Mouse (Mus musculus) embryo, embryonic 11 days (tissue): ENCODE measurements around the gene Cdc14b.
"Not testable (repeated sequence)": the region's sequence is repeated elsewhere in the genome, so short reads cannot be mapped to it uniquely, and the experiment has no call there.

Experiments
- DNase-seq: peaks from one replicate; pipeline ENCODE4 v3.0.0-alpha.2; 2015

The Cdc14b gene

GRCm38 (mm10) chr13:64273891-64274844 lies 922 bp downstream of the Cdc14b start:
- peak; percentile 64 for DNase-seq

DNA sequence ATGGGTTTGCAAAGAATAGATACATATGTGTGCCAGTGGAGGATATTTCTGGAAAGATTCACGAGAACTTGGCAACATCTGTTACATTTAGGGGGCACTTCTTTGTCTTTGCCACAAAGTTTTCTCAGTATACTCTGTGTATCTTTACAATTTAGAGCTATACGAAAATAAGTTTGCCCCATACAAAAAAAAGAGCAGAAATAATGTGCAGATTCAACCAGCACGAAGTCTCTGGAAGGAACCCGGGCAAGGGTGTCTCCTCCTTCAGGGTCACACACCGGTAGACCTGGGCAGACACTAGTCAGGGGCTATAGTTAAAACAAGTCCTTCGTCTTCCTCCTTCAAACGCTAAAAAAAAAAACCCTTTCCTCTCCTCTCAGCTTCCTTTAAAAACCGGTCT lies 1.7 kb downstream of the Cdc14b start:
- DNase-seq, result no peak

- DNase-seq, result no peak
Observed at GRCm38 (mm10) chr13:64268384-64268783, 6.7 kb downstream of the Cdc14b start.

GRCm38 (mm10) chr13:64267151-64267550 lies 7.9 kb downstream of the Cdc14b start:
- DNase-seq, result peak; percentile 42

DNA sequence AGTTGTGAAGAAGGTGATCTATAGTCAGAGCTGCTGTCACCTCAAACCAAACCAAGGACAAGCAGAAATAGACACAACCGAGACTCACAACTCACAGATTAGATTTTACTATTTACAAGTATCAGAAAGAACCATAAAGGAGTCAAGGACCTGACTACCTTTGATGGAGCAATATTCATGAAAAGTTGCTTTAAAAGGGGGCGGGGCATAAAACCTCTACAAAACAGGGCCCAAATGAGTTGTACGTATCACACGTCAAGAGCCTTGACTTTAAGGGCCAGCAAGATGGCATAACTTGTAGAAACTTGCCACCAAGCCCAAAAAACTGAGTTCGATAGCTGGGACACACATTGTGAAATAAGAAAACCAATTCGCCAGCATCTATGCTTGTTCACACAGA lies 10.5 kb downstream of the Cdc14b start:
- no peak for DNase-seq

DNA sequence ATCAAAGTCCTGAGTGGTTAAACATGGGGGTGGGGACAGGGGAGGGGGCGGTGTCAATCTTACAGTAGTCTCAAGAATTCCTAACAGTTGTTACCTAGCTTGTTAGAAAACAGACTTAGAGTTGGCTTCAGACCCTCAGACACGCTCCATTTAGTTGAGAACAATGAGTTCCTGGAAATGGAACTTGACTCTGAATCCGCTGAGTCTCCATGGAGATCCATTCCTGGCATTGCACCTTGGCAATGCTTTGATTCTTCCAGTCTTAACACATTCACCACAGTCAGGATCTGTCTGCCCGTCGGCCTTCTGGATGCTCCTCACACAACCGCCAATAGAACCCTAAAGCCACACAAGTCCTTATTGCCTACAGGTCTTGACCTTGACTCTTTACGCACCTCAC lies 15.2 kb downstream of the Cdc14b start:
- DNase-seq, result no peak

- no peak for DNase-seq
Observed at GRCm38 (mm10) chr13:64258516-64258821, 16.6 kb downstream of the Cdc14b start.

GRCm38 (mm10) chr13:64257814-64258515 lies 17.1 kb downstream of the Cdc14b start:
- DNase-seq, result no peak

DNA sequence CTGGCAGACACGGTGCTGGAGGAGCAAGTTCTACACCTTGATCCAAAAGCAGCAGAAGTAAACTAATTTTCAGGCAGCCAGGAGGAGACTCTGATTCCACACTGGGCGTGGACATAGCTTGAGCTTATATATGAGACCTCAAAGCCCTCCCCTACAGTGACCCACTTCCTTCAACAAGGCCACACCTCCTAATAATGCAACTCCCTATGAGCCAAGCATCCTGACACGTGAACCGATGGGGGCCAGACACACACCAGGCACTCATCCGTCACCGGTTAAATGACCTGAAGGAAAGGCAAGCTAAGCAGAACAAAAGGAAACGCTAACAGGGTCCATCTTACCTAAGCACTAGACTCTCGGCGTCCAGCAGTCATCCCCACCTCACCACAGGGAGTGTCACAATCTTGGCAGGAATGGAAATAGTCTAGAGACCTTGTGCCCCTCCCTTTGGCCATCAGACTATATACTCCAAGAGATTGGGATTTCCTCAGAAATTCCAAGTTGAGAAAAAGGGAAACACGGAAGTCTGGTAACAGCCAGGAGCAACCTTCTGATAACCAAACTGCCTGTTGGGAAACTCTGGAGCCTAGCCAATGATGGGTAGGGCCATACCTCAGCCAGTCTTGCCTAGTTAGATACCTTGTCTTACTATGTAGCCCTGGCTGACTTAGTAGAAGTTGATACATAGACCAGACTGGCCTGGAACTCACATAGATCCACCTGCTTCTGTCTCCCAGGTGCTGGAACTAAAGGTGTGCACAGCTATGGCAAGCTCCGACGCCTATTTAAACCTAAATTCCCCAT lies 17.9 kb downstream of the Cdc14b start:
- no peak for DNase-seq

DNA sequence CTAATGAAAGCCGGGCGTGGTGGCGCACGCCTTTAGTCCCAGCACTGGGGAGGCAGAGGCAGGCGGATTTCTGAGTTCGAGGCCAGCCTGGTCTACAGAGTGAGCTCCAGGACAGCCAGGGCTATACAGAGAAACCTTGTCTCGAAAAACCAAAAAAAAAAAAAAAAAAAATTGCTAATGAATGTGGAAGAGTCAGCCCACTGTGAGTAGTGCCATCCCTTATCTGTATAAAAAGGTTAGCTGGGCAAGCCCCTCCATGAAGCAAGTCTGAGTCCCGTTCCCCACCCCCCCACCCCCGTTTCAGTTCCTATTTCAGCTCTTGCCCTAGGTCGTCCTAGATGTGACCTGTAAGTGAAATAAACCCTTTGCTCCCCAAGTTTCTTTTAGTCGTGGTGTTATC lies 20.9 kb downstream of the Cdc14b start:
- not testable (repeated sequence) for DNase-seq

DNA sequence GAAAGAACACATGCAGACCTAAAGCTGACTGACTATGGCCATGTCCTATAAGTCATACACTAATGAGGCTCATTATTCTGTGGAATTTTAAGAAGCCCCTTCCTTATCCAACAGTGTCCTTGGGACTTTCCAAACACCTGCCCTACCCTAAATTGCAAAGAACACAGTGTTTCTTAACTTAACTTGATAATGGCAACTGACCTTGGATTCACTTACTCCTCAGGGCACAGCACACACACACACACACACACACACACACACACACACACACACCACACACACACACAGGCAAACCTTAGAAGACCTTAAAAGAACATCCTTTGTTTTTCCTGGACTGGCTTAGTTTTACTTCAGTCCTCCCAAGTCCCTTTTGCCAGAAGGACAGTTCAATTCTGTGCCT lies 21.4 kb downstream of the Cdc14b start:
- DNase-seq, result no peak

DNA sequence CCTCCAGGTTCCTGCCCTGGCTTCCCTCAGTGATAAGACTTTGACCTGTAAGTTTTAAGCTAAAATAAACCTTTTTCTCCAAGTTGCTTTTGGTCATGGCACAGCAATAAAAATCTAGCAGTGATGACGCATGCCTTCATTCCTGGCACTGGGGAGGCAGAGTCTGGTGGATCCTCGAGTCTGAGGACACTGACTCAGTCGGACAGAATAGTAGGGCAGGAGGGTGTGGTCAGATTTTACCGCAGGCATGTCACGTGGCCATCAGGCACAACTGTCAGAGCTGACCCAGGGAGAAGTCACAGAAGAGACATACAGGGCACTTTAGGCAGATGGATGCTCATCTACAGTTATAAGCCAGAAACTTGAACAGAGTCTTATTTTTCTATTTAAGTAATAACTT lies 22.9 kb downstream of the Cdc14b start:
- DNase-seq, result no peak

- no peak for DNase-seq
Observed at GRCm38 (mm10) chr13:64250363-64250762, 24.7 kb downstream of the Cdc14b start.

- DNase-seq, result peak; percentile 83
Observed at GRCm38 (mm10) chr13:64248775-64249524, 26.1 kb downstream of the Cdc14b start.

DNA sequence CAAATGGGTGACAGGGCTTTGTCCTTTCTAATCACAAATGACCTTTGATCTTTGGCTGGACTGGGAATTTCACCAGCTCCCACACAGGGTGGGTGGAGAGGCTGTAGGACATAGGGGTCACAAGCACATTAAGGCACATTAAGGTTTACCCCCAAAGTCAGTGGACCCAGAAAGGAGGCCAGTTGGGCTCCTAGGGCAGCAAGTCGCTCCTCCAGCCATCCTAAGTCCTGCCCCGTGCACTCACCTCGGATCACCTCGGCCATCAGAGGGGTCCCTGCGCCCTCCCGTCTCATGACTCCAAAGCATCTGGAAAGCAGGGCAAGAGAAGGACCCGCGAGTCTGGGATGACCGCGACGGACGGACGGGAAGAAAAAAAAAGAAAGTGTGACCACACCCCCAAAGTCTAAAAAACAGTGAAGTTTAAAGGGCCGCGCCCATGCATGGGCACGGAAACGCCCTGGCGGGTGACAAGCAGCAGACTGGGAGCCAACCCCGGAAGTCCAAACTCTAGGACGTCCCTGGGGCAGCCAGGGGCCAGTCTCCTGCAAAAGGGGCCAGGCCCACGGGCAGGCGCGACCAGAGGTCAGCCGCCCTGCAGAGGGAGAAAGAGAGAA lies 26.8 kb downstream of the Cdc14b start:
- peak; percentile 67 for DNase-seq

GRCm38 (mm10) chr13:64246106-64246505 lies 29.0 kb downstream of the Cdc14b start:
- DNase-seq, result no peak

DNA sequence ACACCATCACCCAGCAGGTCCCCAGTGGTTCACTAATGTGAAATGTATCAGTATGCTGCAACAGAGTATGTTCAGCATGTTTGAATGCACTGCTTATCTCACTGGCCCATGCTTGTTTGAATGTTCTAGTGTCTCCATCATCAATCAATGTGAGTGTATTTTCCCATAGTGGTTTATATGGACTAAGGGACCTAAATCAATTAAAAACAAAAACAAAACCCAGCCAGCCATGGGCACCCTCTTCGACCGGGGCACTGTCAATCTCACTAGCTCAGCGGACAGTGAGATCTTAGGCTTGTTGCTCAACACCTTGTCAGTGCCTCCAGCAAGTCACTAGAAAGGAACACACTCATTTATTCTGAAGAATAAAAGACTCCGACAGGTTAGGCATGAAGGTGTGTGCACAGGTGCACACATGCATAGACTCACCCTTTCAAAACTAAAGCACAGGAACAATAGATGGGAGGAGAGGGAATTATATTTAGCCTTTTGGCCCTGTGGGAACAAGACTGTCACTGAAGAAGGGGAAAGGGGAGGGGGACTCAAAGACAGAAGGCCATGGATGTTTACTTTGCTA lies 30.3 kb downstream of the Cdc14b start:
- DNase-seq, result no peak

DNA sequence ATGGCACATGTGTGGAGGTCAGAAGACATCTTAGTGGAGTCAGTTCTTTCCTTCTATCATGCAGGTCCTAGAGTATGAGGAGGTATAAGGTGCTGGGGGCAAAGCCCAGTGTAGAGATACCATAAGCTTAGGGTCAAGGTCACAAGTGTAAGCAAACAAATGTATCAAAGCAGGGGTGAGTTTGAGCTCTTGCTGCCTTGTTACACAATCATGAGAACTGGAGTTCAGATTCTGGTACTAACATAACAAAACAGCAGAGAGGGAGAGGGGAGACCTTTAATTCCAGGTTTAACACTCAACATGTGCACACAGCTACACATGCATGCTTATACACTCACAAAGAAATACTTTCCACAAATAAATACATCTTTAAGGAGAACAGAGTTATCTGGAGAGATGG lies 32.4 kb downstream of the Cdc14b start:
- no peak for DNase-seq

GRCm38 (mm10) chr13:64240626-64241025 lies 34.5 kb downstream of the Cdc14b start:
- no peak for DNase-seq

GRCm38 (mm10) chr13:64237681-64238157 lies 37.4 kb downstream of the Cdc14b start:
- no peak for DNase-seq

- no peak for DNase-seq
Observed at GRCm38 (mm10) chr13:64237000-64237680, 38.0 kb downstream of the Cdc14b start.
